Mouse (Mus musculus): ENCODE results near the gene Adamtsl1.

Gene Adamtsl1

DNA sequence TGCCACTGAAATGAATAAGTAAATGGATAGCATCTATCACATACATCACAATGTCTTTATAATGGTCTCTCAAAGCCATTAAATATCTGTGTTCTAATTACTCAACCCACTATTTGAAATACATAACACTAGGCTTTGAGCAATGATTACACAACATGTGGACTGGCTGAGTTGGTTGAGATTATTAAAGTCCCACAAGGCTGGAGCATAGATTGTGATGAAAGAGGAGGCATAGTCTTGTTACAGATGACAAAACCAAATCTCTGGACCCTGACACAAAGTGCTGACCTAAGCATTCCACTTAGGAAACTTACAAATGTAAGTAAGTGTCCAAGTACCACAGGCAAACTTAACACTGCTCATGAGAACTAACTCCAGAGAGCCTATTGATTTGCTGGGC, 792.8 kb downstream of the Adamtsl1 start:
- in situ Hi-C loops (cut with MboI; ENCODE audit: low sequenced_read_pairs), result no loop called here

DNA sequence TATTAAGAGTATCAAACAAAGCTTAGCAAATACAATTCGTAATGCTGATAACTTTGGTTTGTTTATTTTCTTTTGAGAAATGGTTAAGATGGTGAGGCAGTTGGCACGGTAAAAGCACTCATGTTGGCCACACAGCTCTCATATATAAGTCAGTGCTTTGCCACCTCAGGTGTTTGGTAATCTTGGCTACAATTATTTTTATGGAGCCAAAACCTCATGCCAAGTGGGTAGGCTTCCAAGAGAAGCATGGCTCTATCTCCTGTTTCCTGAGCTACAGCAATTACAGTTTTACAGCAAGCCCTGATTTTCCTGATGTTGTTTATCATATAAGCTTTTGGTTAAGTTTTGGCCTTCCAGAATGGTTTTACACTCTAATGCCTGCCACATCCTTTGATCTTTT, 795.2 kb downstream of the Adamtsl1 start:
- in situ Hi-C loops (cut with MboI; ENCODE audit: low sequenced_read_pairs), result no loop called here

DNA sequence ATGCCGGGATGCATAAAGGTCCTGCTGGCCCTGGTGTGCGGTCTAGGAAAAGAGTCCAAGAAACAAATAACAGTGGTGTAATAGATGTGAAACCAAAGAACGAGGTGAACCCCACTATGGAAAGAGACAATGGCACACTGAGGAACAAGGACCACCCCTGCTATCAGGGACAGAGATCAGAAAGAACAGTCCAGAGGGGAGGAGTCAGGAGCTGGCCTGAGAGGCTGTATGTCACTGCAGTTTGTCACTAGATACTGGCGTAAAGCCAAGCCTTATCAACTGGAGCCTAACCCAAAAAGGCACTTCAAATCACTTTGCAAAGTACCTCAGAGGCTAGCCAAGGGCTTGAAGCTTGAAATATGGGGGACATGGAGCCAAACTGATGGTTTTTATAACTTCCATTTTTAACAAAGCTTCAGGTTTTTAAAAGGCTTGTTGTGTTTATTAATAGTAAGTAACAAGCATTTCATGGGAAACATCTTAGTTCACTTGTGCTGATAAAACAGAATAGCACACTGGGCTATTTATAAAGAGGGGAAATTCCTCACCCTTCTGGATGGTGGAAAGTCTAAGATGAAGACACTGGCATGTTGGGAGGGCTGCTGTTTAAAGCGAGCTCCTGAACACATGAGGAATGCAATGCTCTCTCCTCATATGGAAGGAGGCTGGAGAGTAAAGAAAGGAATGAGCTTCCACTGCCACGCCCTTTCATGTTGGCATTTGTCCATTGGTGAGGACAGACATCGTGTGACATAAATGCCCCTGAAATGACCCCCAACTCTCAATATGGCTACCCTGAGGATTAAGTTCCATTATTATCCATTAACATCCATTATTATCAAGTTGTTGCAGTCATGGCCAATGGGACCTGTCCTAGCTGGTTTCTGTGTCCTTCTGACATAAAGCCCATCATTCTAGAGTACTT, 797.1 kb downstream of the Adamtsl1 start:
- in situ Hi-C loops (cut with MboI; ENCODE audit: low sequenced_read_pairs), result no loop called here

DNA sequence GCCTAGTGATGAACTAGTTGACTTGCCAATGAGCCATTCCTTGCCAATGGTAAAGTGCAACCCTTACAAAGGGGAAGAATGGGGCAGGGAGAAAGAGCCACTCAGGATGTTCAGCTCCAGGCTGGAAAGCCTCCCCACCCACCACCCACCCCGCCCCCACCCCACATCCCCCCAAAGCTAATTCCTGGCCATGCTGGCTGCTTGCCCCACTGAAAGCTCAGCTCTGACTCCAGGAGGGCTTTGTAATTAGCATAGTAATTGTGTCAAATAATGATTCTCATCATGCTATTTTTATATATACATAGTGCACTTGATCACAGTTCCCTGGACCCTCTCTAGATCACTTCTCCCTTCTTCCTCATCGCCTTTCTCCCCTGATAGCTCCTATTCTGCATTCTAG, 798.4 kb downstream of the Adamtsl1 start:
- in situ Hi-C loops (cut with MboI; ENCODE audit: low sequenced_read_pairs), result no loop called here

DNA sequence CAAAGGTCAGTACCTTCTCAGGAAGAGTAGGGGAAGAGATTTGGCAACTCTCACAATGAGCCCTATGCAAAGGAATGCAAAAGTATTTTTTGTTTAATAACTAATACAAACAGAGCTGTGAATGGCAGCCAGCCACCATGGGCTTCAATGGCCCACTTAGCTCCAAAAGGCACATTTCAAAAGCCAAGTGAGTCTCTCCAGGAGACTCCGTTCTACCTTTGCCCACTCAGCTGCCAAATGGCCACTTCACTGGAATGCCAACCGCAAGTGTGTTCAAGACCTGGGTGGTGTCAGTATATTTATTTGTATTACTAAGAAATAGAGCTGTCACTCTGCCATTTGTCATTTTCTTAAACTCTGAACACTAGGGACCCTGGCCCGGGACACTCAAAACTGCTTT, 800.5 kb downstream of the Adamtsl1 start:
- in situ Hi-C loops (cut with MboI; ENCODE audit: low sequenced_read_pairs), result no loop called here

DNA sequence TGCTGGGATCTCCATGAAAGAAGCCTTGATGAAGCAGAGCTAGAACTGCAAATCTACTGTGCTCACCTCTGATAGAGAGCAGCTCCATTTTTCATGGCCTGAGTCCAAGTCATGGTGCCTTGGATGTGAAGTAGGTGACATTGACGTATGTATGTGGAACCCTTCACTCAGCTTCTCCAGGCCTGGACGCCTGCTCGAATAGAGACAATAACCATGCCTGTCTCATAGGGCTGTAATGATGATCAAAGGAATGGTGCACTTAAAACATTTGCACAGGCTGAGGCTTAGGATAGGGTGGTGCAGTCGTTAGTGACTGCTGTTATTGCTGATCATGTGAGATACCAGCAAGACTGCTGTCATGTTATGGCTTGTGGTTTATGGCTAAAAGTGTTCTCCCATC, 801.1 kb downstream of the Adamtsl1 start:
- in situ Hi-C loops (cut with MboI; ENCODE audit: low sequenced_read_pairs), result no loop called here

DNA sequence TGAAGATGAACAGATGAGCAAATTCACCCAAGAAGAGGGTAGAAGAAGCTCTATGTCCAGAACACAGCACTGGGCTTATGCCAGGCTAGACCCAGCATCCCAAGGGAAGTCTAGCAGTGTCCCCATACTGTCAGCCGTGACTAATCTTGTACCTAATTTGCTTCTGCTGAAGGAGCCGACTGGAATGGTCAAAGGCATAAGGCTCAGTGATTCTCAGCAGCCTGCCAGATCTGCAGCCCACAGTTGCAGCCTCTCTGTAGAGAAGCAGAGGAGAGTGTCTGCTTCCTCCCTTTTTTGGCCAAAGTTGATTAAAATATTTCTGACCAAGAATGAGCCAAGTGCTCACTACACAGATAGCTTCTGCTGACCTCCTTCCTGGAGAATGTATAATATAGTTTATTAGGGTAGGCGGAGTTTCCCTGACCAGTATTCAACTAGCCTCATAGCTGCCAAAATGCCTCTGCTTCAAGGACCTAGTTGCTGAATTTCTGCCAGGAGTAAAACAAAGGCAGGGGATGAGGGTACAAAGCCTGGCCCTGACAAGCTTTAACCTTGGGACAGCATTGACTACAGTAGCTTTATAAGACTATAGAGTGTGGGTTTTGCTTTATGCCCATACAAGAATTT, 804.1 kb downstream of the Adamtsl1 start:
- in situ Hi-C loops (cut with MboI; ENCODE audit: low sequenced_read_pairs), result no loop called here

DNA sequence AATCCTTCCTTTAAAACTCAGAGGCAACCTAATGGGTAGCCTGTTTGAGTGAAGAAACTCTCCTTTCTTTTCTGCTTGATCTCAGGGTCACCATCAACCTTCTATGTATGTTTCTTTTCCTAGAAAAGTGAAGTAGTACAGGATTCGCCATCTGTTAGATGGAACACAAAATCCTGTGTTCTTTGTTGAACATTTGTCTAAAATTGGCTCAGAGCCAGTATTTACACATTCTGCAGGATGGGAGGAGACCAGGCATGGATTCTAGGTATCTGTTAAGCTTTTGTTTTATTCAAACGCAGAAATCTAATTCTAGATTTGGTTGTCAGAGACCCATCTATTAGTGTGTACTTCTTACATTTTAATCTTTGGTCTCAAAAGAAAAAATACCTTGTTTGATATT, 811.4 kb downstream of the Adamtsl1 start:
- in situ Hi-C loops (cut with MboI; ENCODE audit: low sequenced_read_pairs), result no loop called here

DNA sequence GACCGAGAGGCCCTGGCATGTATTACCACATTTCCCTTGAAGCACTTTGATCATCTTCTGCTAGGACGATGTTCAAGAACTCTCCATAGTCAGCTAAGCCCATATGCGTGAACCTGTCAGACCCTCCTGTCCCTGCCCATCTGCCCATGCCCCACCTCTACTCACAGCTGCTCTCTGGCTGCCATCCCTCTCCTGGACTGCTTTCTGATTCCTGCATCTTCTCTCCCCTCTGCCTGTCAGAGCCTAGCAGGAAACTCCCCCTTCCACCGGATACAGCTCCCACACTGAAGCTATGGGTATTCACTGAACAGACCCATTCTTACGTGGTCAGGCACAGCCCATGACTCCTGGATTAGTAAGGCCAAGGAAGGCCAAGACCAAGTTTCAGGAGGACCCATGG, 812.0 kb downstream of the Adamtsl1 start:
- in situ Hi-C loops (cut with MboI; ENCODE audit: low sequenced_read_pairs), result no loop called here

DNA sequence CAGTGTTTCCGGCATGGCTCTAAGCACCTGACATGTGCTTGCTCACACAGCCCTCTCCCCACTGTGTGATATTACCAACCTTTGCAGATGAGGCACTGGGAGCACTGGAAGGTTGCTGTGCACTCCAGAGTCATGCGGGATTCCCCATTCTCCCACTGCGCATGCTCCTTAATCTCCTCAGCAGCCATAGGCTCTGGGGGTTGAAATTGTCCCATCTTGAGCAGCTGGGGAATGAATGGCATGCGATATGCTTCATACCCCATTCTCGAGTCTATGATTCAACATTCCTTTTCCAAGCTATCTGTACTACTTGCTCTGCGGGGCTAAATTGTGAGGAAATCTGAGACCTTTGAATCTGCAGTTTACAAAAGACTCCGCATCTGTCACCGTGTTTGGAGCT, 812.7 kb downstream of the Adamtsl1 start:
- in situ Hi-C loops (cut with MboI; ENCODE audit: low sequenced_read_pairs), result no loop called here

DNA sequence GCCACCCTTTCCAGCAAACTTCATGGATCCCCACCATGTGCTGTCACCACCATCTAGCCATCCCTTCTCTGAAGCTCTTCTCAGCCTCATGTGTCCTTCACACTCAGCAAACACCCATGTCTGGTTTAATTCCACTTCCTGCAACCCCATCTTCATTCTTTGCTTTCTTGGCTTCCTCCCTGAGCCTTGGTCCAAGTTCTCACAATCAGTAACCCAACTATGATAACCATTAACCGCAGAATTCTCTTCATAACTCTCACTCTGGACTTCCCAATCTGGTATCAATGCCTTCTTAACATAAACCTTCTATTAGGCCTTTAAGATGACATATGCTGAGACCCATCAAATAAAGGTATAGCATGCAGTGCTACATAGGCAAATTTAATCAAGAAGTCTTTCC, 815.5 kb downstream of the Adamtsl1 start:
- in situ Hi-C loops (cut with MboI; ENCODE audit: low sequenced_read_pairs), result no loop called here

DNA sequence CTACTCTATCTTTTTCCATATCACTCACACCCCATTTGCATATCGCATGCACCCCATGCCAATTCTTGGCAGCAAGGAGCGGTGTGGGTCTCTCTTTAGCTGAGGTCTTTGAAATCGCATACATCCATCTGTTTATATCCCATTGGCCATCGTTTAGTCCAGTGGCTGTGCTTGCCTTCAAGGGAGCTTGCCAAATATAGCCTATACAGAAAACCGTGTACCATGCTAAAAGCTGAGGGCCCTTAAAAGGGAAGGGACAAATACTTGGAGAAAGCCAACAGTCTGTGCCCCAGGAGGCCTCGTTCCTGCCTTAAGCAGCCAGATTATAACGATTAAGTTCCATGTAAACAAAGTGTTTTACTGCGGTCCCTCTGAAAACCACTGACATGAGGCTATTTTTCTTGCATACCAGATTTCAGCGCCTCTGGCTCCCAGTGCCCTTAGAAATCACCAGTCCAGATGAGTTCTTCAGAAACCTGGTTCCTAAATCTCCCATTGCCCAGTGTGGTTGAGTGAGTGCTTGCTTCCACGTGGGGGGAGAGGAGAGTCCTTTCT, 822.0 kb downstream of the Adamtsl1 start:
- in situ Hi-C loops (cut with MboI; ENCODE audit: low sequenced_read_pairs), result no loop called here

DNA sequence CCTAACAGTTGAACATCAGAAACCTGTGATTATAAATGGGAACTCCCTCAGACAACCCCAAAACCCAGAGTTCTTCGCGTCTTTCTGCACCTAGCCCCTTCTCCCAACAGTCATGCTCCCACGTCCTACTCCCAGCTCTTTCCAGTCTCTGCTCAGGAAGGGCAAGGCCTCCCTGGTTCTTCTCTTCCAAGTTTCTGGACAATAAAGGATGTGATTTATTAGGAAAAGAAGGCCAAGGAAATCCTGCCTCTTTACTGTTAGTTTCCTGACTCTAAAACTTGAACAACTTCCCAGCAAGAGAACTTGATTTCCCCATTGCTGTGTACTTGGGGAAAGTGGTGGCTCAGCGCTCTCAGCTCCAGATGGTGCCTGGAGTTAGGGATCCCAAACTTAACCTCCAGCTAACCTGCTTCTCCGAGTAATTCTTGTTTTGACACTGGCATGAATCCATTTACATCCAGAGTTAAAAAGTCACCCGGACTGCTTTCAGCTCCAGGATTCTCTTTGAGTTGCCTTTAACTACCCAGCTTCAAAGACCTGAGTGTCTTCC, 823.3 kb downstream of the Adamtsl1 start:
- in situ Hi-C loops (cut with MboI; ENCODE audit: low sequenced_read_pairs), result no loop called here

DNA sequence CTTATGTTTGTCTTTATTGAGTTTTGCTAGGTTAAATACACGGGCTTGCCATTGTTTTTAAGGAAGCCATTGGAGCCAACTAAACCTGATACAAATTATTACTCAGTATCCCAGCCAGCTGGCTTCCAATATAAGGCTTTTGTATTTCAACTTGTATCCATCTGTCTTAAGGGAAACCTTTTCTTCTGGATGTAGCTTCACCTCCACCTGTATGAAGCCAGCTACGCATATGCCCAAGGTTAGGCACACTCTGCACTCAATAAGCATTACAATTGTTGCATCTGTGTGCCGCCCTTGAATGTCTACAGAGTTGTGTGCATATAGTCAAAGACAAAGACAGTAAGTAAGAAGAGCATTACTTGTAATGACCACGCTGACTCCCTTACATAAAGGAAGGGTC, 835.4 kb downstream of the Adamtsl1 start:
- in situ Hi-C loops (cut with MboI; ENCODE audit: low sequenced_read_pairs), result no loop called here

DNA sequence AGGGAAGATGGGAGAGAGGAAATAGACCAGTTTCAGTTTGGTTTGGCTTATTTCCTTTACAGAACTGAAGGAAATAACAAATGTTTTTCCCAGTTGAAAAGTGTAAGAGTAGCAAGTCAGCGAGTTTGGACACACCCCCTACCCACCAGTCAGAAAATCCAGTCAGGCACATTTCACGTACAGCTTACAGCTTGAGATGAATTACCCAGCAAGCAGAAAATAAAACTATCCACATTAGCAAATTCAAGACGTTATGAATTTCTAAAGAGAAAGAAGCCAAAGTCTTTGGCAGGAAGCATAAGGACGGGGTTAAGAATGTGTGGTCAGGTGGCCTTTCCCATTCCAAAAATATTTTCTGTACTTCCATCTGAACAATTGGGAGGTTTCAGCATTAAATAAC, 838.1 kb downstream of the Adamtsl1 start:
- in situ Hi-C loops (cut with MboI; ENCODE audit: low sequenced_read_pairs), result no loop called here

DNA sequence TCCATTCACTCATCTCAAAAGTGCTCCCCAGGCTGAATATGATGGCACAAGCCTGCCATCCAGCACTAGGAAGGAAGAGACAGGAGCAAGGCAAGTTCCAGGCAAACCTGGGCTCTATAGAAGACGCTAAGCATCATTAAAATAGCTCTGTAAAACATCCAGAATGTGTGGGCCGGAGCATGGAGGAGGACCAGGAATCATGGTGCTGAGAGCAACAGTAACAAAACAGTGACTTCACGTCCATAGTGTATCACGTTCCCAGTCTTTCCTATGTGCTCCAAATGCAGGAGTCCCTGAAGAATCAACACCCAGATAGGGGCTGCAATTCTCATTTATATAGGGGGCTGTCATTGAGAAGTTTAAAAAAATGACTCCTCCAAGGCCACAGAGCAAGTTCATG, 839.6 kb downstream of the Adamtsl1 start:
- in situ Hi-C loops (cut with MboI; ENCODE audit: low sequenced_read_pairs), result no loop called here

DNA sequence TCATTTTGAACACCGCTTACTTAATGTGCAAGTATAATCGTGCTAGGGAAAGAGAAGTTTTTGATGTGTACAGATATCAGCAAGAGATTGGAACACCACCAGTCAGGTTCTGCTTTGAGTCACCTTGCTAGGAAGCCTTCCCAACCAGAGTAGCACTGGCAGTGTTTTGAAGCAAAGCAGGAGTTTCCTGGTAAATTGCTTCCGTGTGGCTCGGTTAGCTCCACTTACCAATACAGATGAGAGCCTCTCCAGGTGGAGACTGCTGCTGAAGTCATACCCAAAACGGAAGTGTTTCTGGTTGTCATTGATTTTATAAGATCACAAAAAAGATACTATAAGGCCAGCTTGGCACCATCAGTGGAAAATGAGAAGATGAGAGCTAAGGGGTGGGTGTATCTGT, 845.4 kb downstream of the Adamtsl1 start:
- in situ Hi-C loops (cut with MboI; ENCODE audit: low sequenced_read_pairs), result no loop called here

DNA sequence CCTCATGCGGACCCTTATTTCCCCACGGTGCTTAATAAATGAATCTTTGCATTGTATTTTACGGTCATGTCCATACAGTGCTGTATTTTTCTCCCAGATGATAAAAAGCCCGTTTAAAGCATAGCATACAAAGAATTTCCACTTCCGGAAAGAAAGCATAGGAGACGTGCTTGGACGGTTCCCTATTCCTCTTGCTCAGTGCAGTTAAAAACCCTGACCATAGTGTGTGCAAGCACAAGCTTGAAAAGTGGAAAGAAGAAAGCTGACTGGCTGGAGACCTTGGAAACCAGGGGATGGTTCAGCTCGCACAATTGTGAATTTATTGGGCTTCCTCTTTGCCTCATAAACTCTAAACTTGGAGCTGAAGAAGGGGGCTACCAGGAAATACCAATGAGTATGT, 855.1 kb downstream of the Adamtsl1 start:
- in situ Hi-C loops (cut with MboI; ENCODE audit: low sequenced_read_pairs), result no loop called here

DNA sequence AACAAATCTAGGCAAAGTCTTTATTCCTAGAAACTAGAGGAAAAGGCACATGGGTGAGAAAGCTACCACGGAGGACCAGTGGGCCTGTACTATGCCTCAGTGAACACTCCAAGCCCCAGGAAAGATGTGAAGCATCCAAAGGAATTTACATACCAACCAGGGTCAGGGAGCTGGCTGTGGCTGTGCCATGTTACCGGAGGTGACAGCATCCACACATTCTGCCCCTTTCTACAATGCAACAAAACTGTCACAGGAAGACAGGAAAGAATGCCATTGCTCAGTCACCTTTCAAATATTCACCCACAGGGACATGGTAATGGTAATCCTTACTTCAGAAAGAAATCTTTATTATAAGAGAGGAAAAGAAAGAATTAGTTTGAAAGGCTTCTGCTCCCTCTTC, 859.2 kb downstream of the Adamtsl1 start:
- in situ Hi-C loops (cut with MboI; ENCODE audit: low sequenced_read_pairs), result no loop called here

DNA sequence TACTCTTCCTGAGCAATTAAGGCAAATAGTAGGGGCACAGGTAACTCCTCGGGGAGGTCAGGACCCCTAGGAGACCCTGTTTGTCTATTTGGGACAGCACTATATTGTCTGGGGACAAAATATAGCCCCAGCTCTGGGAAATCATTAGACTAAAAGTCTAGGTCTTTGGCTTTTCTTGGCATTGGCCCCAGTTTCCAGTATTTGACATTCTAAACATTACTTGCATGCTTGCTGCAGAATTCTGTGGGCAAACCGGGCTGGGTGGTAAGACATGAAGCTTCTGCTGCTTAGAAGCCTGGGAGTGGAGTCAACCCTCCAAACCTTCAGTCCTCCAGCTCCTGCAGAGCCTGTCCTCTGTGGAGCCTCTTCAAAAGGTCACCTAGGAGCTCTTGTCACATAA, 869.2 kb downstream of the Adamtsl1 start:
- in situ Hi-C loops (cut with MboI; ENCODE audit: low sequenced_read_pairs), result no loop called here

DNA sequence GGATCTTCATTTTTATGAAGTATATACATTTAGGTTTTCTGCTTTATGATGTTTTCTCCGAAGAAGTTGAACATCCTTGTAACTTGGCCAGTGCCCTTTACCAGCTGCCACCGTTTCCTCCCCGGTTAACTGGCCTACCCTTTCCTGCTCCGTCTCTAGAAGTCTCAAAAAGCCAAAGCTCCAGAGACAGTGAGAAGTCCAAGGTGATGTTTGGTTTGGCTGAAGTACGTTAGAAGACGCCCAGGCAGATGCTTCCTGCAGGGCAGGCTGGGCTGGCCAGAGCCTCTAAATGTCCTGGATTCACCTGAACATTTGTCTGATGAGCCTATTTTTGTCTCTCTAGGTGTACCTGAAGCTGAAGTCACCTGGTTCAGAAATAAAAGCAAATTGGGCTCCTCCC, 871.1 kb downstream of the Adamtsl1 start:
- in situ Hi-C loops (cut with MboI; ENCODE audit: low sequenced_read_pairs), result no loop called here

DNA sequence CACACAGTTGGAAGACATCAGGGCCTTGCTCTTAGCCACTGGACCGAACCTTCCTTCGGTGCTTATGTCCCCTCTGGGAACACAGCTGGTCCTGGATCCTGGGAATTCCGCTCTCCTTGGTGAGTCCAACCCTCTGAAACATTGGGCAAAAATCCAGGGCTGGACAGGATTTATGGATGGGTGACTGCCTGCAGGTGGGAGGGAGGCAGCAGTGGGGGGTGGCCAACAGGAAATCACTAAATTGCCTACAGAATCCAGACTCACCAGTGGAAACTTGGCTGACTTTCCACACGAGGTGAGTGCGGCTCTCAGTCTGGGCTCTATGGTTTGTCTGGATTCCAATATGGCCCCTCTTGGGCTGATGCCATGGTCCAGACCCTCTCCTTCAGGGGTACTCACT, 874.5 kb downstream of the Adamtsl1 start:
- in situ Hi-C loops (cut with MboI; ENCODE audit: low sequenced_read_pairs), result no loop called here

Measured in CH12F3 (cell line).